Mouse (Mus musculus) T-helper 2 cell (primary cell): ENCODE data around the gene Rnps1.

Source experiments
- in situ Hi-C: fragments of 300-600 bp; cut with MboI, MseI; formaldehyde crosslinking; loops from one replicate; pipeline ENCODE4 v1.15.1; 2025; ENCODE audit warnings: high pct_unique_total_duplicates

Rnps1 gene

DNA sequence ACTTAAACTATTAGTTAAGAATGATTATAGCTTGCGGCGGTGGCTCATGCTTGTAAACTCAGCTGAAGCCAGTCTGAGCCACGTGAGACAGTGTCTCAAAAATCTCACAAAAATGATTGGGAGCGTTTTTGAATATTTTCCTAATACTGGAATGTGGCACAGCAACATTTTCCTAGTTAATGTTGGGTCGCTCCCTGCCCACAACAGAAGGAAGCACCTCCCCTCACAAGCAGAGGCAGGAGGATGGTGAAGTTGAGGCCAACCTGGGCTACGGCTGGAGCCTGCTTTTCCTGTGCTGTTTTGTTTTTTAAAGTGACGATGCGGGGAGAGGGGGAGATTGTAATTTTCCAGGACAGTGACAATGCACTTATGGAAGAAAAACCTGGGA lies 12.8 kb downstream of the Rnps1 start:
- in situ Hi-C loops, result no loop called here

DNA sequence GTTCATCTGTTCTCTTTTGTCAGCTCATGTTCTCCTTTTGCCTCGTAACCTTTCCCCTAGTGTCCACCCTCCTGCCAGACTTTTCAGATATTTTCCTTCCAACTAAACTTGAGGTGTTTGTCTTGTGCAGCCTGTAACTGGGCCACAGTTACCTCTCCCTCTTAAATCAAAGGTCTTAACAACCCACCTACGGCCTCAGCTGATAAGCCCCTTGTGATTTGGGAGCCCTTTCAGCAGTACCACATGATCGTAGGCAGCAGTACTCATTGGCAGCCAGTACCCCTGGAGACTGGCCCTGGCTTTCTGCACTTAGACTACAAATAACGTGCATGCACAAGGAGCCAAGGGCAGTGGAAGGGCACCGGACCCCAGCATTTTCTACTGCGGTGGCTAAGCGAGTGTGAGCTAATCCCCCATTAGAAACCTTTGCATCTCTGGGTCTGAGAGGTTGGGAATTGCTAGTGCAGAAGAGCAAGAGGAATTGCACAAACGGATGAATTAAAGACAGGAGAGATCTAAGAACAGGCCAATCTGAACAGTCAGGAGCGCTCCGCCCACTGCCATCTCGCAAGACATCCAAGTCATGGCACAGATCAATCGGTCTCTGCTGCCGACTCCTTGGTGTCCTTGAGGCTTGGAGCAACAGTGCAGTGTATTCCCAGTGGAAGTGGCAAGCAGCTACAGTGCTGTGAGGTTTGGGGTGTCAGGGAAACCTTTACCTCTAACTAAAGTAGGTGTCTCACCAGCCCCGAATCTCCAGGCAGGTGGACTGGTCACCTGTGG lies 15.0 kb downstream of the Rnps1 start:
- in situ Hi-C loops, result no loop called here

GRCm38 (mm10) chr17:24437016-24437415 lies 22.7 kb downstream of the Rnps1 start:
- in situ Hi-C loops, result loop anchor here (10.0 kb wide), 1 partner anchor 212 kb away; the partner anchor contains the start of gene Tedc2

GRCm38 (mm10) chr17:24440377-24440776 lies 26.0 kb downstream of the Rnps1 start:
- in situ Hi-C loops, result no loop called here

DNA sequence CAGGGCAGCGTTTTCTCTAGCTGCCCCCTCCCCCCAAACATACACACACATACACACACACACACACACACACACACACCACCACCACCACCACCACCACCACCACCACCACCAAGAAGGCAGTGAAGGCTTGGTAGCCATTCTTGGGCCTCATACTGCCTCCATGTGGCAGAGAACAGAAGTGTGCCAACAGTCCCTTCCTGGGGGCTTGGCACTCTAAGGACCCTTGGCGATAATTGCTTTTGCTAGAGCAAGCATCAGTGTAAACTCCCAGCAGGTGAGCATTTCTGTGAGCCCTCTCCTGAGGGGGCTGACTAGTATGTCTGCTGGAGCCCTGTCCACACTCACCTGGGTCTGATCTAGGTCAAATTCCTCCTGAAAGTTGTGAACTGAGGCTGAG lies 26.8 kb downstream of the Rnps1 start:
- in situ Hi-C loops, result no loop called here

GRCm38 (mm10) chr17:24442107-24442506 lies 27.7 kb downstream of the Rnps1 start:
- in situ Hi-C loops, result no loop called here

- in situ Hi-C loops, result no loop called here
Observed at GRCm38 (mm10) chr17:24442632-24443155, 28.3 kb downstream of the Rnps1 start, which contains the start of gene Dnase1l2. TSS of gene Dnase1l2 (minus strand) at chr17:24443105.

GRCm38 (mm10) chr17:24443409-24443808 lies 29.0 kb downstream of the Rnps1 start:
- in situ Hi-C loops, result no loop called here

DNA sequence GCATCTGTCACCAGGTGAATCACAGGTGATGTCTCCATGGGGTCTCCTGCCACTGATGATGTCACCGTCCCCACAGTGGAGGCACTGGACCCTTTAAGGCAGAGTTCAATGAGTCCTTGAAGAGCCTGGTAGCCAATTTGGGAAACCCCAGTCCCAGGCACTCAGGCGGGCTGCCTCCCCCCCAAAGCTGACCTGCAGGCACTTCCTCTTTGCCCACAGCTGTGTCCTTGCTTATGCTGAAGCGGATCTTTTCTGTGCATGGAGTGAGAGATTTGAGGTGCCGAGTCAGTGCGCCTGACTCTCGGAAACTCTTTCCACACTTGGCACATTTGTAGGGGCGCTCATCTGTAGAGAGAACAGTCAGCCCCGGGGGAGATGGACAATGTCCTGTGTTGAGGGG lies 32.2 kb downstream of the Rnps1 start:
- in situ Hi-C loops, result no loop called here

DNA sequence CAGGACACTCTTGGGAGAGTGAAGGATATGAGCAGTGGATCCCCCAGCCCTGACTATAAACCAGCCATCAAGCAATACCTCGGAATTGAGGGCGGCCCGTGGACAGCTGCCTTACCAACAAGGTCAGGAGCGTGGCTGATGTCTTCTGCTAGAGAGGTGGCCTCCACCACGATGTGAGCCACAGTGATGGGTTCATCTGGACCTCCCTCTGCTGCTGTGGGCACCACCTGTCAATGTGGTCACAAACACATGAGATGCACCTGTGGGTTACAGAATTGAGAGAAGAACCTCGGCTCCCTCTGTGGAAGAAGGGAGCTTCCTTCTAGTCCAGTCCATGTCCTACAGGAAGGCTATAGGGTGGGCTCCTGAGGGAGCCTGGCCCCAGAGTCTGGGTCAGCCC lies 35.1 kb downstream of the Rnps1 start:
- in situ Hi-C loops, result no loop called here

GRCm38 (mm10) chr17:24451220-24451619 lies 36.9 kb downstream of the Rnps1 start:
- in situ Hi-C loops, result loop anchor here (25.0 kb wide), 1 partner anchor 1411 kb away; the partner anchor contains the start of genes Mcrip2 and Wdr90

GRCm38 (mm10) chr17:24453372-24453771 lies 39.0 kb downstream of the Rnps1 start:
- in situ Hi-C loops, result loop anchor here (25.0 kb wide), 1 partner anchor 1409 kb away; the partner anchor contains the start of genes Mcrip2 and Wdr90

- in situ Hi-C loops, result loop anchor here (25.0 kb wide), 1 partner anchor 1408 kb away; the partner anchor contains the start of genes Mcrip2 and Wdr90
Observed at GRCm38 (mm10) chr17:24454218-24454755, 39.9 kb downstream of the Rnps1 start.

- in situ Hi-C loops, result loop anchor here (5.0 to 25.0 kb wide), 2 partner anchors 973 to 1407 kb away; partner anchors contain the start of genes Mcrip2 and Wdr90
Observed at GRCm38 (mm10) chr17:24454756-24455522, 40.6 kb downstream of the Rnps1 start.

DNA sequence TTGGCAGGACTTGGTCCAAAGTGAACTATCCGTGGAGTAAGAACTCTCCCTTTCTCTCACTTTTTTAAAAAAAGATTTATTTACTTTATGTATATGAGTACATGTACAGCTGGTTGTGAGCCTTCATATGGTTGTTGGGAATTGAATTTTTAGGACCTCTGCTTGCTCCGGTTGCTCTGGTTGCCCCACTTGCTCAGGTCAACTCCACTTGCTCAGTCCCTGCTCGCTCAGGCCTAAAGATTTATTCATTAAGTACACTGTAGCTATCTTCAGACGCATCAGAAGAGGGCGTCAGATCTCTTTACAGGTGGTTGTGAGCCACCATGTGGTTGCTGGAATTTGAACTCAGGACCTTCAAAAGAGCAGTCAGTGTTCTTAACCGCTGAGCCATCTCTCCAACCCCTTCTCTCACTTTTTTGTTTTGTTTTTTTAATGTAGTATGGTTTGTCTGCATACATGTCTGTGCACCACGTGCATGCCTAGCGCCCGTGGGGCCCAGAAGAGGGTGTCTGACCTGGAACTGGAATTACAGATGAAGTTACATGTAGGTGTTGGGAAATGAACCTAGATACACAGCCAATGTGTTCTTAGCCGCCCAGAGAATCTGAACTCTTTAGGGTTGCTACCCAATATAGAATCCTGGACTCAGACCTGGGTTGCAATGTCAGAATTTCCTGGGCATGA lies 41.3 kb downstream of the Rnps1 start:
- in situ Hi-C loops, result loop anchor here (5.0 to 25.0 kb wide), 2 partner anchors 973 to 1407 kb away; partner anchors contain the start of genes Mcrip2 and Wdr90

DNA sequence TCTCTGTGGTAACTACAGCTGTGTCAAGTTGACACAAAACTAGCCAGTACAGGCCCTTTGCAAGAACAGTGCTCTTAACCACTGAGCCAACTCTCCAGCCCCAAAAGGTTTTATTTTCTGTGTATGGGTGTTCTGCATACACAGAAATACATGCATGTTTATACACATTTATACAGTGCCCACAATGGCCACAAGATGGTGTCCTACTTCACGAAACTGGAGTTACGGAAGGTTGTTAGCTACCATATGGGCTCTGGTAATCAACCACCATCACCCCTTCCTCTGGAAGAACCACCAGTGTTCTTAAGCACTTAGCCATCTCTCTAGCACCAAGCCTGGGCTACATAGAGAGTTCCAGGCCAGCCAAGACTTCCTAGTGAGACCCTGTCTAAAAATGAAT lies 47.2 kb downstream of the Rnps1 start:
- in situ Hi-C loops, result loop anchor here (25.0 kb wide), 1 partner anchor 1401 kb away; the partner anchor contains the start of genes Mcrip2 and Wdr90

GRCm38 (mm10) chr17:24462932-24463331 lies 48.6 kb downstream of the Rnps1 start:
- in situ Hi-C loops, result loop anchor here (25.0 kb wide), 1 partner anchor 1399 kb away; the partner anchor contains the start of genes Mcrip2 and Wdr90

DNA sequence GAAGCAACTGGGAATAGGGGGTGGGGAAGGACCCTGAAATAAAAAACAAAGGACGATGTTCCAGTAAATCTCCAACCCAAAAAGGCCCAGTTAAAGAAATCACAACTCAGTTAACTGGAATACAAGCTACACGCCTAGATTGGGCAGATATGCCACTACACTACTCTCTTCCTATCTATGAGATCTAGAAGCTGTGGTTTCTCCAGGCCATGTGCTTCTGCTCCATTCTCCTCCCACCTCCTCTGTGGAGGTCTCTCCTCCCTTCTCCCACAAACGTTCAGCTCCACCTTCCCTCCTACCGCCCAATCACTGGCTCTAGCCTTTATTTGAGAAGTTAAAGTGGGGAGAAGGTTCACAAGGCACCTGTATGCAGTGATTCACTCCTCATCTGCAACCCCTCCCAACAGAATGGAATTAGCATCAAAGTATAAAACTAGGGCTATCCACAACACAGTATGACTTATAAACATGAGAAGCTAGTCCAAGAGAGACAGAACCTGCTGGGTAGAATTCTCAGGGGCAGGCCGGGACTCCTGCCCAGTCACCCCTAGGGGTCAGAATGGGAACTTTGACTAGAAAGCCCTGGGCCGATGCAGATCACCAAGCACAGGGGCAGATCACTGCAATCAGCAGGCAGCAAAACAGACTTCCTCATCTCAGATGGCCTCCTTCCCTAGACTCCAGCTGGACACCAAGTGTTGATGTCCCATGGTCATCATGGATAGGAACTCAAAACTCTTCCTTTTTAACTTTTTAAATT lies 49.2 kb downstream of the Rnps1 start:
- in situ Hi-C loops, result loop anchor here (25.0 kb wide), 1 partner anchor 1399 kb away; the partner anchor contains the start of genes Mcrip2 and Wdr90

DNA sequence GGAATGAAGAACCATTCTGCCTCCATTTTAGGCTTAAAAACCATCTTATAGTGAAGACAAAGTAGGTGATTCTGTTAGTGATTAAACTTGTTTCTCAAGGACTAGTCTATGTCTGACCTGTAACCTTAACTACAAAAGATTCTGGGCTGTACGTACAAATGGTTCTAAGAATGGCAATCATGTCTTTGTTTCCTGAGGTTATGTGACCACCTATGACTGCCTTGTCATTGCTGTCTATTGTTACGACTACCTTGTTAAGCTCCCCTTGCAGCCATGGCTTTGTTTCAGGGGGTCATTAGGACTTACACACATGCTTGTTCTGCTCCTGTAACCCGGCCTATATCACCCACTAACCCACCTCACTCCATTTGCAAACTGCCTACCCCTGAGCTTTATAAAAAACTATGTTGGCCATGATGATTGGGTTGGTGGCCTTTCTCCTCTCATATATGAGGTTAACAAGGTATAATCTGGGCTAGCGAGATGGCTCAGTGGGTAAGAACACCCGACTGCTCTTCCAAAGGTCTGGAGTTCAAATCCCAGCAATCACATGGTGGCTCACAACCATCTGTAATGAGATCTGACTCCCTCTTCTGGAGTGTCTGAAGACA lies 54.4 kb downstream of the Rnps1 start:
- in situ Hi-C loops, result loop anchor here (25.0 kb wide), 1 partner anchor 1394 kb away; the partner anchor contains the start of genes Mcrip2 and Wdr90
